Mouse (Mus musculus): ENCODE results near the gene Zmynd8. TPM values are rescaled to one million over a fixed set of nuclear protein-coding genes. Genes with fewer than 3 reads are reported as not detected.

Zmynd8 gene
- 100 to 1,000 TPM; 119 to 184 TPM for total RNA-seq (2021)

GRCm38 (mm10) chr2:165898202-165899194, at the start of gene Zmynd8:
Gene Zmynd8, minus strand, starts transcription at chr2:165899016.
- intact Hi-C loops (cut with DNase I) = no loop called here
- no peak for DNase-seq (ENCODE audit: low spot score in 2 of 2)

GRCm38 (mm10) chr2:165948007-165948406, 49.2 kb upstream of the Zmynd8 start:
- DNase-seq (ENCODE audit: low spot score in 2 of 2) = no peak
- intact Hi-C loops (cut with DNase I) = no loop called here

GRCm38 (mm10) chr2:165946046-165946564, 47.3 kb upstream of the Zmynd8 start:
- intact Hi-C loops (cut with DNase I) = no loop called here

GRCm38 (mm10) chr2:165944576-165945351, 45.9 kb upstream of the Zmynd8 start:
- intact Hi-C loops (cut with DNase I) = no loop called here
- DNase-seq (ENCODE audit: low spot score in 2 of 2) = no peak

More at GRCm38 (mm10) chr2:165946046-165946564, 47.3 kb upstream of the Zmynd8 start:
- no peak for DNase-seq (ENCODE audit: low spot score in 2 of 2)

- intact Hi-C loops (cut with DNase I) = no loop called here
- DNase-seq (ENCODE audit: low spot score in 2 of 2) = no peak
Observed at GRCm38 (mm10) chr2:165943113-165943512, 44.3 kb upstream of the Zmynd8 start.

- intact Hi-C loops (cut with DNase I) = no loop called here
- no peak for DNase-seq (ENCODE audit: low spot score in 2 of 2)
Observed at GRCm38 (mm10) chr2:165936106-165936505, 37.3 kb upstream of the Zmynd8 start.

GRCm38 (mm10) chr2:165927705-165928104, 28.9 kb upstream of the Zmynd8 start:
- intact Hi-C loops (cut with DNase I) = no loop called here

GRCm38 (mm10) chr2:165926191-165926590, 27.4 kb upstream of the Zmynd8 start:
- intact Hi-C loops (cut with DNase I) = no loop called here
- no peak for DNase-seq (ENCODE audit: low spot score in 2 of 2)

More at GRCm38 (mm10) chr2:165927705-165928104, 28.9 kb upstream of the Zmynd8 start:
- no peak for DNase-seq (ENCODE audit: low spot score in 2 of 2)

GRCm38 (mm10) chr2:165925144-165925543, 26.3 kb upstream of the Zmynd8 start:
- DNase-seq (ENCODE audit: low spot score in 2 of 2) = no peak
- intact Hi-C loops (cut with DNase I) = no loop called here

GRCm38 (mm10) chr2:165924695-165925094, 25.9 kb upstream of the Zmynd8 start:
- no peak for DNase-seq (ENCODE audit: low spot score in 2 of 2)
- intact Hi-C loops (cut with DNase I) = loop anchor here (5.0 kb wide), 1 partner anchor 58 kb away; no protein-coding TSS in a partner anchor

- DNase-seq (ENCODE audit: low spot score in 2 of 2) = no peak
- intact Hi-C loops (cut with DNase I) = loop anchor here (5.0 kb wide), 1 partner anchor 59 kb away; no protein-coding TSS in a partner anchor
Observed at GRCm38 (mm10) chr2:165923715-165924114, 24.9 kb upstream of the Zmynd8 start.

- DNase-seq (ENCODE audit: low spot score in 2 of 2) = no peak
- intact Hi-C loops (cut with DNase I) = loop anchor here (5.0 kb wide), 1 partner anchor 59 kb away; no protein-coding TSS in a partner anchor
Observed at GRCm38 (mm10) chr2:165922994-165923393, 24.2 kb upstream of the Zmynd8 start.

GRCm38 (mm10) chr2:165922047-165922728, 23.4 kb upstream of the Zmynd8 start:
- no peak for DNase-seq (ENCODE audit: low spot score in 2 of 2)
- intact Hi-C loops (cut with DNase I) = loop anchor here (5.0 kb wide), 1 partner anchor 60 kb away; no protein-coding TSS in a partner anchor

- intact Hi-C loops (cut with DNase I) = loop anchor here (1.0 to 10.0 kb wide), 4 partner anchors 95 to 389 kb away; no protein-coding TSS in a partner anchor
- DNase-seq (ENCODE audit: low spot score in 2 of 2) = peak; percentile 87 to 91
Observed at GRCm38 (mm10) chr2:165914298-165914697, 15.5 kb upstream of the Zmynd8 start.

- intact Hi-C loops (cut with DNase I) = loop anchor here (10.0 kb wide), 2 partner anchors 128 to 388 kb away; no protein-coding TSS in a partner anchor
- DNase-seq (ENCODE audit: low spot score in 2 of 2) = no peak
Observed at GRCm38 (mm10) chr2:165913073-165913472, 14.3 kb upstream of the Zmynd8 start.

- no peak for DNase-seq (ENCODE audit: low spot score in 2 of 2)
- intact Hi-C loops (cut with DNase I) = loop anchor here (10.0 kb wide), 2 partner anchors 125 to 385 kb away; no protein-coding TSS in a partner anchor
Observed at GRCm38 (mm10) chr2:165909731-165910130, 10.9 kb upstream of the Zmynd8 start.

- DNase-seq (ENCODE audit: low spot score in 2 of 2) = no peak
- intact Hi-C loops (cut with DNase I) = no loop called here
Observed at GRCm38 (mm10) chr2:165907199-165907598, 8.4 kb upstream of the Zmynd8 start.

- no peak for DNase-seq (ENCODE audit: low spot score in 2 of 2)
- intact Hi-C loops (cut with DNase I) = no loop called here
Observed at GRCm38 (mm10) chr2:165906332-165906945, 7.6 kb upstream of the Zmynd8 start.

GRCm38 (mm10) chr2:165901127-165901384, 2.2 kb upstream of the Zmynd8 start:
- no peak for DNase-seq (ENCODE audit: low spot score in 2 of 2)
- intact Hi-C loops (cut with DNase I) = no loop called here
